Mouse (Mus musculus) C2C12 (cell line): ENCODE results near the gene Afg1l. TPM values are rescaled to one million over a fixed set of nuclear protein-coding genes. Genes with fewer than 3 reads are reported as not detected.

ENCODE experiments used
- H3K27me3 ChIP-seq: one replicate; pipeline ENCODE4 v1.6.1; 2011; ENCODE audit not compliant: control insufficient read depth, insufficient read depth, insufficient read length
- H3K36me3 ChIP-seq: one replicate; pipeline ENCODE4 v1.6.1; 2011; ENCODE audit not compliant: control insufficient read depth, insufficient read depth
- H3K4me3 ChIP-seq: one replicate; pipeline ENCODE4 v1.5.1; 2011; ENCODE audit warnings: mild to moderate bottlenecking, control low read depth; ENCODE audit not compliant: poor library complexity, insufficient read depth, severe bottlenecking
- H3K79me2 ChIP-seq: one replicate; pipeline ENCODE4 v1.6.1; 2011; ENCODE audit not compliant: control insufficient read depth, insufficient read depth
- H3K79me3 ChIP-seq: one replicate; pipeline ENCODE4 v1.6.1; 2011; ENCODE audit warnings: low read depth, control low read depth
- H3ac ChIP-seq: one replicate; pipeline ENCODE3; 2011; ENCODE audit warnings: low read depth; ENCODE audit not compliant: control insufficient read depth, insufficient read length
- CEBPB ChIP-seq: IDR thresholded peaks from one replicate; pipeline ENCODE4 v1.6.1; 2011; ENCODE audit warnings: low read depth, mild to moderate bottlenecking, control low read depth, moderate library complexity
- CTCF ChIP-seq: IDR thresholded peaks from one replicate; pipeline ENCODE4 v1.5.1; 2011; ENCODE audit not compliant: control insufficient read depth, insufficient read depth, insufficient read length
- FOSL1 ChIP-seq: IDR thresholded peaks from one replicate; pipeline ENCODE4 v1.8.0; 2011; ENCODE audit warnings: mild to moderate bottlenecking, low read length; ENCODE audit not compliant: poor library complexity, insufficient read depth, severe bottlenecking
- MAX ChIP-seq: IDR thresholded peaks from one replicate; pipeline ENCODE4 v1.6.1; 2011; ENCODE audit warnings: mild to moderate bottlenecking, control low read depth
- MYOD1 ChIP-seq: IDR thresholded peaks from one replicate; pipeline ENCODE4 v1.6.1; 2011; ENCODE audit warnings: low read depth; ENCODE audit not compliant: control insufficient read depth, insufficient read length
- MYOG ChIP-seq: IDR thresholded peaks from one replicate; pipeline ENCODE4 v1.6.1; 2011; ENCODE audit not compliant: control insufficient read depth, insufficient read length; ENCODE audit errors: extremely low read depth
- USF1 ChIP-seq: IDR thresholded peaks from one replicate; pipeline ENCODE4 v1.6.1; 2011; ENCODE audit warnings: low read depth, mild to moderate bottlenecking, control low read depth, moderate library complexity
- polyA plus RNA-seq: library from polyadenylated mRNA; unstranded; fragments of >200 nt; fragmentation: generic; extraction: Trizol; gene quantifications from one replicate; pipeline ENCODE4 v1.2.1, GENCODE M21; 2012; ENCODE audit warnings: missing spikeins

Afg1l gene
- polyA plus RNA-seq, 1 experiment, result 4.7 TPM

DNA sequence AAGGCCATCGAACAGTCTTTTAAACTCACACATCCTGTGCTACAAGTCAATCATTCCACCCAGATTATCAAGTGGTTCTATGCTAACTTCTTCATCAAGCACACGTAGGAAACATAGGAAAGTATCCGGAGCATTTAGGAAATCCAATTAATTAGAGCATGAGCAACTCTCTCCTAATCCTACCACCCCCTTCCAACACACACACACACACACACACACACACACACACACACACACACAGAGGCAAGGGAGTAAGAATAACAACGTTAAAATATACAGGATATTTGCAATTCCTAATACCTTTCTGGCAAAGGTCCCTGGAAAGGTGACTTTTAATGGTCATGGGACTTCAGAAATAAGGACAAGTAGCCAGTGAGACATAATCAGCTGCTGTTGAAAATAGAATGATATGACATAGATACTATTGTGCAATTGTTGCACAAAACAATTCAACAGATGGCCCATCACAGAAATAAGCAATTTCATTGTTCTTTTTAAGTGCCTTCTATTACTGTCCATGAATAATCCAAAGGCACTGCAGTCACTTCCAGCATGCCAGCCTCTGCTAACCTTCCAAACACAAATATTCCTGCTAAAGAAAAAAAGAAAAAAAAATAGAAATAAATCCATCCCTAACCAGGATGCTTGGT, 62.4 kb downstream of the Afg1l start:
- TF ChIP-seq CTCF (no peak), MAX (no peak), CEBPB (no peak), FOSL1 (no peak), MYOD1 (no peak), USF1 (no peak), MYOG (no peak)
- Histone ChIP-seq H3K27me3 (no peaks in the 10 kb centered on the region), H3K4me3 (no peak overlapping the region), H3K79me3 (no peaks in the 10 kb centered on the region), H3K36me3 (peaks cover 8% of the 10 kb centered on the region), H3K79me2 (no peaks in the 10 kb centered on the region), H3ac (no peak overlapping the region)

DNA sequence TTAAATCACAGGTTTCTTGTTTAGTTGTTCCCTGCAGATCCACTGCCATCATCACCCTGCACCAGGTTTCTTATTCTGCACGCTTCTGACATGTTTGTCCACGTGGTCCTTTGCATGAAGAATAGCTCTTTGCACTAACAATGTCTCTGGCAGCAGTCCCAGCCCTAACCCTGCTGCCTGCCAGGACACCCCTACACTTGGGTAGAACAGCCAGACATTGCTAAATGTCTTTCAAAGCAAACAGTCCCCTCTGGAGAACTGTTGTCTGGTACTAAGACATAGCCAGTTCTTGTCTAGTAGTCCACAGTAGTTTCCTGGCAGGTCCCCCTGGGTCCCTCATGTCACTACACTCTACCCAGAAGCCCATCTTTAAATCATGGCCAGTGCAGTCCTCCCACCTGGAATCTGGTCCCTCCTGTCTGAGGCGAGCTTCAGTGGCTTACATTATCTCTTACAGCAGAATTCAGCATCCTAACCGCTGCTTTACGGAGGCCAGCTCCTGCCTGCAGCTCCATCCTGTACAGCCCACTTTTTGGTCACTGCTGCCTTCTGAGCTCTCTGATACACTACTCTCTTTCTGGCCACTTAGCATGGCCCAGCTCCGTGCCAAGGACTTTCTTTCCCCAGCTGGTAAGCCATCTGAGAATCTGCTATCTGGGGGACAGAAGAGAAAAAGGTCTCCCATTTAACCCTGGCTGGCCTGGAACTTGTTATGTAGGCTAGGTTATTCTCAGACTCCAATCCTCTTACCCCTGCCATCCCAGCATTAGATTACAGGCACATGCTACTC, 67.4 kb downstream of the Afg1l start:
- no peaks in the 10 kb centered on the region for H3K79me2 ChIP-seq
- H3ac ChIP-seq, result no peak overlapping the region
- no peaks in the 10 kb centered on the region for H3K27me3 ChIP-seq
- H3K4me3 ChIP-seq, result no peak overlapping the region
- no peaks in the 10 kb centered on the region for H3K79me3 ChIP-seq
- H3K36me3 ChIP-seq, result peaks cover 8% of the 10 kb centered on the region
- no peak for TF ChIP-seq USF1
- no peak for TF ChIP-seq CTCF
- TF ChIP-seq FOSL1, result no peak
- no peak for TF ChIP-seq MYOD1
- no peak for TF ChIP-seq CEBPB
- TF ChIP-seq MAX, result no peak
- no peak for TF ChIP-seq MYOG

DNA sequence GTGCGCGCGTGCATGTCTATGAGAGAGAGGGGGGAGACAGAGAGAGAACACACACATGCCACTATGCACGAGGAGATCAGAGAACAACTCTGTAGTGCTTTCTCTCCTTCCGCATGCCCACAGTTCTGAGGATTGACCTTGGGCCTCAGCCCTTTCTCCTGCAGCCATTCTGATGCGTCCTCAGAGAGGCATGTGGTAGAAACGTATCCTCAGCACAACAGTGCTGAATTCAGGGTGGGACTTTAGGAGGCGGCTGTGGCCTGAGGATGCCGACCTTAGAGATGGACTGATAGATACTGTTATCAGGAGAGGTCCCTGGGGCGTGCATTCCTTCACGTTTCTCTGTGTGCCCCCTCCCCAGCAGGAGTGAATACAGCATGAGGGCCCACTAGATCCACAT, 87.9 kb downstream of the Afg1l start:
- Histone ChIP-seq H3ac (no peak overlapping the region), H3K79me2 (no peaks in the 10 kb centered on the region), H3K79me3 (no peaks in the 10 kb centered on the region), H3K27me3 (no peaks in the 10 kb centered on the region), H3K36me3 (no peaks in the 10 kb centered on the region), H3K4me3 (no peak overlapping the region)
- TF ChIP-seq FOSL1 (no peak), MYOG (no peak), USF1 (no peak), MYOD1 (no peak), MAX (no peak), CEBPB (no peak), CTCF (no peak)

DNA sequence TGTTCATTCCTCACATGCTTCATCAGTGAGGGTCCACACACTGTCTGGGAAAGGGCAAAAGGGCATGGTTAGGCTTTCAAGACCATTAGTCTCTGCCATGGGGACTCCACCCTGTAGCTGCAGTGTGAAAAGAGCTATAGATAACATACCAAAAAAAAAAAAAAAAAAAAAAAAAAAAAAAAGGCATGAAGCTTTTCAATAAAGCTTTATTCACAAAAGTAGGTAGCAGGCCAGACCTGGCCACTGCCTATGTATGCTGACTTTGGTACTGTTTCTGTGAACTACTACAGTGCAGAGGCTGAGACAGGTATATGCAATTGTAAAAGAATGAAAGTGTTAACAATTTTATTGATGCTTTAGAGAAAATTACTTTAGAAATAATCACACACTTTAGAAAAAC, 90.2 kb downstream of the Afg1l start:
- H3K79me3 ChIP-seq, result no peaks in the 10 kb centered on the region
- no peak overlapping the region for H3ac ChIP-seq
- H3K27me3 ChIP-seq, result no peaks in the 10 kb centered on the region
- no peak for TF ChIP-seq MAX
- TF ChIP-seq USF1, result no peak
- no peak for TF ChIP-seq MYOG
- TF ChIP-seq FOSL1, result no peak
- no peak for TF ChIP-seq CEBPB
- TF ChIP-seq CTCF, result no peak
- TF ChIP-seq MYOD1, result no peak
- no peaks in the 10 kb centered on the region for H3K79me2 ChIP-seq
- no peaks in the 10 kb centered on the region for H3K36me3 ChIP-seq
- H3K4me3 ChIP-seq, result no peak overlapping the region

DNA sequence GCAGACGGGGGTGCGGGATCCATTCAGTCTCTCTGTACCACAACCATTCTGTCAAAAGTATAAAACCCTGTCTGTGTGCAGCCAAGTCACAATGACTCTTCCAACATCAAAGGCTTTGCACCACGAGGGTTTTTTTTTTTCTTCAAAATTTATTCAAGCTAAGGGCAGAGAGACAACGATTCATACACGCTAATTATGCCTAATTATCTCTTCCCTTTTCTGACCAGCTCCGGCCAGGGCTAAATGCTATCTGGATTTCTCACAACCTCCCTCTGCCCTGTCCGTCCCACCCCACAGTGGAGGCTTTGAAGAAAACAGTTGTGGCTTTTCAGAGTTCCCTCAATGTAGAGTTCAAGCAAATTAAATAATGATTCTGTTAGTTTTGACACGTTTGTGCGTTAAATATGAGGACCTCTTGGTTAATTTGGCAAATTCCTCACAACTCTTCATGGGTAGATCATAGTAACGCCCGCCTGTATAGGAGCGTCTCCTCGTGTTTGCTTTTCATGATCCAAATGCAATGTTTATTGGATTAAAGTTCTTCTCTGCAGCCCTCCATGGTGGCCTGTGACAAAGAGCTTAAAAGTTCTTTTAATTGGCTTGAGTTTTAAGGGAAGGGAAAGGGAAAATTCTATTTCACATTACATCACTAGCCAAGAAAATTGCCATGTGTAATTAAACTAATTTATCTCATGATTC, 93.3 kb downstream of the Afg1l start:
- H3K79me2 ChIP-seq, result no peaks in the 10 kb centered on the region
- no peaks in the 10 kb centered on the region for H3K27me3 ChIP-seq
- no peaks in the 10 kb centered on the region for H3K36me3 ChIP-seq
- no peaks in the 10 kb centered on the region for H3K79me3 ChIP-seq
- no peak overlapping the region for H3K4me3 ChIP-seq
- no peak overlapping the region for H3ac ChIP-seq
- TF ChIP-seq CEBPB (no peak), MYOD1 (no peak), FOSL1 (no peak), MYOG (no peak), MAX (no peak), USF1 (no peak), CTCF (no peak)
